Mouse (Mus musculus) thymus, postnatal 36 days (tissue): ENCODE measurements around the gene Aprt.
A peak's percentile ranks its signal among the peaks of the same experiment; 100 is the strongest.

Experiments used
- DNase-seq, 2 experiments: peaks; one replicate each; pipeline ENCODE4 v3.0.0; 2022; ENCODE audit warnings: mixed read lengths in 2 of 2

The Aprt gene

GRCm38 (mm10) chr8:122576648-122577022 is at the start of gene Aprt:
Aprt (minus strand) TSS chr8:122576909.
- DNase-seq, result peak; percentile 96 to 97

- no peak for DNase-seq
Measured at GRCm38 (mm10) chr8:122625811-122626210, 49.1 kb upstream of the Aprt start.

- no peak for DNase-seq
Measured at GRCm38 (mm10) chr8:122624653-122625052, 47.9 kb upstream of the Aprt start.

GRCm38 (mm10) chr8:122623844-122624642 is 47.3 kb upstream of the Aprt start:
- no peak for DNase-seq

GRCm38 (mm10) chr8:122622727-122623126 is 46.0 kb upstream of the Aprt start, which contains the start of gene Pabpn1l:
Pabpn1l (minus strand) TSS chr8:122622739.
- DNase-seq, result no peak

- DNase-seq, result no peak
Measured at GRCm38 (mm10) chr8:122620446-122620845, 43.7 kb upstream of the Aprt start.

GRCm38 (mm10) chr8:122618660-122619378 is 42.1 kb upstream of the Aprt start:
- no peak for DNase-seq

GRCm38 (mm10) chr8:122617947-122618546 is 41.3 kb upstream of the Aprt start:
- peak; percentile 75 to 83 for DNase-seq

- no peak for DNase-seq
Measured at GRCm38 (mm10) chr8:122616181-122616905, 39.6 kb upstream of the Aprt start.

GRCm38 (mm10) chr8:122611295-122612133 is 34.8 kb upstream of the Aprt start, which contains the start of the genes Galns and Trappc2l:
Galns (minus strand) TSS chr8:122611463.
Trappc2l (plus strand) TSS chr8:122611640.
- peak; percentile 95 to 96 for DNase-seq

- DNase-seq, result no peak
Measured at GRCm38 (mm10) chr8:122610612-122611277, 34.0 kb upstream of the Aprt start.

GRCm38 (mm10) chr8:122610209-122610608 is 33.5 kb upstream of the Aprt start:
- no peak for DNase-seq

- DNase-seq, result no peak
Measured at GRCm38 (mm10) chr8:122606810-122607209, 30.1 kb upstream of the Aprt start.

- no peak for DNase-seq
Measured at GRCm38 (mm10) chr8:122605367-122605766, 28.7 kb upstream of the Aprt start.

- DNase-seq, result no peak
Measured at GRCm38 (mm10) chr8:122604640-122605039, 27.9 kb upstream of the Aprt start.

GRCm38 (mm10) chr8:122600666-122601065 is 24.0 kb upstream of the Aprt start:
- no peak for DNase-seq

GRCm38 (mm10) chr8:122596031-122596430 is 19.3 kb upstream of the Aprt start:
- DNase-seq, result peak; percentile 30 to 40

- DNase-seq, result no peak
Measured at GRCm38 (mm10) chr8:122593783-122594507, 17.2 kb upstream of the Aprt start.

- DNase-seq, result no peak
Measured at GRCm38 (mm10) chr8:122593240-122593639, 16.5 kb upstream of the Aprt start.

GRCm38 (mm10) chr8:122586749-122587148 is 10.0 kb upstream of the Aprt start:
- no peak for DNase-seq

GRCm38 (mm10) chr8:122586171-122586570 is 9.5 kb upstream of the Aprt start:
- no peak for DNase-seq
